Mouse (Mus musculus) limb, embryonic 15.5 days (tissue): ENCODE results near the gene Arpc5. TPM values are rescaled to one million over a fixed set of nuclear protein-coding genes. Genes with fewer than 3 reads are reported as not detected.
"Not testable (repeated sequence)": the region's sequence is repeated elsewhere in the genome, so short reads cannot be mapped to it uniquely, and the experiment has no call there.

Source experiments
- ATAC-seq: fragments of 200-750 bp; cut with Nextera tagmentation; 2 replicates; pipeline ENCODE4 v1.8.0; 2017; ENCODE audit warnings: low read depth, moderate TSS enrichment; ENCODE audit not compliant: insufficient number of reproducible peaks, low FRiP score, low TSS enrichment
- H3K27ac ChIP-seq: fragments of 300-500 bp; sonication (generic); 2 replicates; pipeline ENCODE4 v1.5.1; 2015; ENCODE audit warnings: moderate library complexity, mild to moderate bottlenecking, inconsistent platforms
- H3K27me3 ChIP-seq: fragments of 300-500 bp; sonication (generic); 2 replicates; pipeline ENCODE4 v1.6.1; 2015; ENCODE audit warnings: inconsistent platforms
- H3K36me3 ChIP-seq: fragments of 300-500 bp; sonication (generic); 2 replicates; pipeline ENCODE4 v1.6.1; 2015; ENCODE audit warnings: inconsistent platforms
- H3K4me1 ChIP-seq: fragments of 300-500 bp; sonication (generic); 2 replicates; pipeline ENCODE4 v1.6.1; 2015; ENCODE audit warnings: inconsistent platforms
- H3K4me2 ChIP-seq: fragments of 300-500 bp; sonication (generic); 2 replicates; pipeline ENCODE4 v1.6.1; 2015; ENCODE audit warnings: mild to moderate bottlenecking, inconsistent platforms
- H3K4me3 ChIP-seq: fragments of 300-500 bp; sonication (generic); 2 replicates; pipeline ENCODE4 v1.5.1; 2015; ENCODE audit warnings: mild to moderate bottlenecking, inconsistent platforms
- H3K9ac ChIP-seq: fragments of 300-500 bp; sonication (generic); 2 replicates; pipeline ENCODE4 v1.6.1; 2015; ENCODE audit warnings: inconsistent platforms
- H3K9me3 ChIP-seq: fragments of 300-500 bp; sonication (generic); 2 replicates; pipeline ENCODE4 v1.6.1; 2016; ENCODE audit warnings: inconsistent platforms
- WGBS: fragments of 180-500 bp; shearing (Covaris S2); methylation state at CpG from one replicate; pipeline ENCODE4 v1.1.7; 2015; 5-methylcytosine and 5-hydroxymethylcytosine counted together
- polyA plus RNA-seq: library from polyadenylated mRNA; unstranded; fragments of >200 nt; fragmentation: Nextera tagmentation; extraction: Ambion mirVana; gene quantifications from 2 replicates; pipeline ENCODE4 v1.2.1, GENCODE M21; 2015

Gene Arpc5
- polyA plus RNA-seq, 1 experiment from 2014 or later, result 274 TPM

GRCm38 (mm10) chr1:152746426-152746825 is 19.9 kb upstream of the Arpc5 start:
- no peak overlapping the region for H3K4me2 ChIP-seq
- 11% methylated on average over 5 of the region's 5 CpGs for WGBS
- no peaks in the 10 kb centered on the region for H3K9me3 ChIP-seq
- H3K27ac ChIP-seq, result no peak overlapping the region
- H3K9ac ChIP-seq, result no peak overlapping the region
- no peak for ATAC-seq
- H3K27me3 ChIP-seq, result no peaks in the 10 kb centered on the region
- no peak overlapping the region for H3K4me3 ChIP-seq
- no peaks in the 10 kb centered on the region for H3K4me1 ChIP-seq
- H3K36me3 ChIP-seq, result no peaks in the 10 kb centered on the region

- H3K9me3 ChIP-seq, result no peaks in the 10 kb centered on the region
- no peak overlapping the region for H3K9ac ChIP-seq
- no peaks in the 10 kb centered on the region for H3K4me1 ChIP-seq
- no peak overlapping the region for H3K4me3 ChIP-seq
- no peak for ATAC-seq
- H3K36me3 ChIP-seq, result no peaks in the 10 kb centered on the region
- no peaks in the 10 kb centered on the region for H3K27me3 ChIP-seq
- no peak overlapping the region for H3K27ac ChIP-seq
- no peak overlapping the region for H3K4me2 ChIP-seq
- 72% methylated on average over 9 of the region's 9 CpGs for WGBS
These were observed 17.1 kb upstream of the Arpc5 start for GRCm38 (mm10) chr1:152749276-152749675.

GRCm38 (mm10) chr1:152750312-152750965 is 15.9 kb upstream of the Arpc5 start, which contains the start of gene Apobec4:
Apobec4 (plus strand) TSS chr1:152750551.
- H3K4me1 ChIP-seq, result no peaks in the 10 kb centered on the region
- H3K9ac ChIP-seq, result no peak within 1 kb of the TSS
- no peak for ATAC-seq
- WGBS, result 68% methylated on average over 13 of the region's 13 CpGs
- no peaks in the 10 kb centered on the region for H3K9me3 ChIP-seq
- no peak within 1 kb of the TSS for H3K4me2 ChIP-seq
- H3K36me3 ChIP-seq, result no peaks in the 10 kb centered on the region
- H3K27me3 ChIP-seq, result no peaks in the 10 kb centered on the region
- H3K4me3 ChIP-seq, result no peak within 1 kb of the TSS
- H3K27ac ChIP-seq, result no peak within 1 kb of the TSS

- H3K9me3 ChIP-seq, result no peaks in the 10 kb centered on the region
- no peaks in the 10 kb centered on the region; the same call in 1 of the 2 replicates for H3K27me3 ChIP-seq
- peaks cover 6% of the 10 kb centered on the region; the same call in 1 of the 2 replicates for H3K4me1 ChIP-seq
- H3K4me2 ChIP-seq, result no peak overlapping the region
- H3K27ac ChIP-seq, result no peak overlapping the region
- no peak overlapping the region for H3K9ac ChIP-seq
- H3K4me3 ChIP-seq, result no peak overlapping the region
- no peaks in the 10 kb centered on the region for H3K36me3 ChIP-seq
- WGBS, result 54% methylated on average over 2 of the region's 2 CpGs
- no peak for ATAC-seq
These were observed 4.6 kb upstream of the Arpc5 start for GRCm38 (mm10) chr1:152761791-152762190.

DNA sequence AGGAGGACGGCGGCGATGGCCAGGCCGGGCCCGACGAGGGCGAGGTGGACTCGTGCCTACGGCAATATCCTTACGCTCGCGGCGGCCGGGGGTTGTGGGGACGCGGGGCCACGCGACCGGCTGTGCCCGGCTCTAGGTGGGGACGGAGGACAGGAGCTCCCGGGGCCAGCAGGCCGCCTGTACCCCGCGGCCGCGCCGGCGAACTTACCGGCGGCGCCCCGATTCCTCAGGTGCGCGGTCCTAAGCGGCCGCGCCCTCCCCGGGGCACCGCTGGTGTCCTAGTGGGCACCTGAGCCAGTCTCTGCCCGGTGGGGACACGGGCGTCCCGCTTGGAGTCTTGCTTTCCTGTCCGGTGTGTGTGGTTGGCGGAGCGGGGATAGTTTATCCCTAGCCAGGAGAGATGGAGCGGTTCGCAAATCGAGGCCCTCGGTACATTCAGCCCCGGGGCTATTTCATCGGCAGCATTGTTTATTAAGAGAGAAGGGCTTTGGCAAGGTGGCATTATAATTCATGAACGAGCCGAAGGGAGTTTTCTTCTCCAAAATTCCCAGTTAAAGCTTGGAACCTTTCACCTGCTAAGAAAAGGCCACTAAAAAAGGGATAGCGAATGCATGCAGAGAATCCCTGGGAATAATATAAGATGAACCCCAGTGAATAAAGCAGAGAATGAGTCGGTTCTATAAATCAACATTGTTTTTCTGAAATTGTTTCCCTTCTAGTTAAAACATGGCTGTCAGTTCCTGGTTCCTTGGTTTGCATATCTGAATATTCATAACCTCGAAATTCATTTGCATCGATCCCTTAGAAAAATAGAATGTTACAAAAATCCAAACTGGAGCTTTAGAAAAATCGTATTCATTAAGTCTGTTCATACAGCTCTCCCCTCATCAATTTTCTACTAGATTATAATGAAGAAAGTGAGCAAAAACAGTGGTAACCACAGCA is 734 bp downstream of the Arpc5 start:
- Histone ChIP-seq H3K9ac (peak overlapping the region; percentile 93), H3K27me3 (no peaks in the 10 kb centered on the region; the same call in 1 of the 2 replicates), H3K4me1 (peaks cover 13% of the 10 kb centered on the region), H3K9me3 (no peaks in the 10 kb centered on the region), H3K4me3 (peak overlapping the region; percentile 99), H3K27ac (peak overlapping the region; percentile 87), H3K36me3 (peaks cover 21% of the 10 kb centered on the region), H3K4me2 (peak overlapping the region; percentile 97)
- no peak; the same call in 1 of the 2 replicates for ATAC-seq
- 2% methylated on average over 59 of the region's 60 CpGs for WGBS

- peaks cover 30% of the 10 kb centered on the region for H3K36me3 ChIP-seq
- whole genome bisulfite sequencing, result 9% methylated on average over 5 of the region's 5 CpGs
- no peak for ATAC-seq
- H3K4me3 ChIP-seq, result peak overlapping the region; percentile 99
- H3K27ac ChIP-seq, result no peak overlapping the region
- H3K27me3 ChIP-seq, result no peaks in the 10 kb centered on the region; the same call in 1 of the 2 replicates
- H3K9me3 ChIP-seq, result no peaks in the 10 kb centered on the region
- H3K9ac ChIP-seq, result no peak overlapping the region
- H3K4me1 ChIP-seq, result peaks cover 13% of the 10 kb centered on the region
- H3K4me2 ChIP-seq, result peak overlapping the region; percentile 97
These were observed 1.6 kb downstream of the Arpc5 start for GRCm38 (mm10) chr1:152767749-152768488.

- Histone ChIP-seq H3K36me3 (peaks cover 58% of the 10 kb centered on the region), H3K9me3 (no peaks in the 10 kb centered on the region), H3K27me3 (no peaks in the 10 kb centered on the region), H3K27ac (no peak overlapping the region), H3K4me2 (no peak overlapping the region), H3K4me3 (no peak overlapping the region), H3K9ac (no peak overlapping the region), H3K4me1 (peaks cover 8% of the 10 kb centered on the region)
- WGBS, result 87% methylated on average over 9 of the region's 9 CpGs
- ATAC-seq, result no peak
These were observed 4.7 kb downstream of the Arpc5 start for GRCm38 (mm10) chr1:152771016-152771415.

DNA sequence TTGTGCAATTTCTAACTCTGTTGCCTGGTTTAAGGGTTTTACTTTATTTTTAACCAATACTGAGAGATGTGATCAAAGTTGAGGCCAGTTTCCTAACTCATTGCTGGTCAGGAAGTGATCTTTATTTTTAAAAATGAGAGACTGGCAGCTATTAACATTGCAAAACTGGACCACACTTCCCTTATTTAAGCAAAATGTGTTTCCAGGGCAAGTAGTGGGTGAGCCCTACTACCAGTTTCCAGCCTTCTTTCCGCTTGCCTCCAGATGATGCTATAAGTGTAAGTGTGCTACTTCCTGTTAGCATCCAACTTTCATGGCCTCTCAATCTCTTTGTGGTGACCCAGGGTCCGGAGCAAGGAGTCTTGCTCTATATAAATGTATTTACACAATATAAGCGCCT is 8.3 kb downstream of the Arpc5 start:
- not testable (repeated sequence) for H3K9ac ChIP-seq, H3K27ac ChIP-seq, H3K4me3 ChIP-seq, H3K27me3 ChIP-seq, H3K4me2 ChIP-seq, H3K4me1 ChIP-seq, ATAC-seq, H3K9me3 ChIP-seq
- peaks cover 62% of the 10 kb centered on the region for H3K36me3 ChIP-seq
- WGBS, result 88% methylated on average over 3 of the region's 3 CpGs

GRCm38 (mm10) chr1:152779071-152779737 is 12.9 kb downstream of the Arpc5 start:
- no peak for ATAC-seq
- Histone ChIP-seq H3K27ac (no peak overlapping the region), H3K9me3 (no peaks in the 10 kb centered on the region), H3K27me3 (no peaks in the 10 kb centered on the region), H3K36me3 (peaks cover 25% of the 10 kb centered on the region), H3K4me1 (no peaks in the 10 kb centered on the region), H3K4me3 (no peak overlapping the region), H3K4me2 (no peak overlapping the region), H3K9ac (no peak overlapping the region)
- WGBS, result 34% methylated on average over 10 of the region's 10 CpGs

DNA sequence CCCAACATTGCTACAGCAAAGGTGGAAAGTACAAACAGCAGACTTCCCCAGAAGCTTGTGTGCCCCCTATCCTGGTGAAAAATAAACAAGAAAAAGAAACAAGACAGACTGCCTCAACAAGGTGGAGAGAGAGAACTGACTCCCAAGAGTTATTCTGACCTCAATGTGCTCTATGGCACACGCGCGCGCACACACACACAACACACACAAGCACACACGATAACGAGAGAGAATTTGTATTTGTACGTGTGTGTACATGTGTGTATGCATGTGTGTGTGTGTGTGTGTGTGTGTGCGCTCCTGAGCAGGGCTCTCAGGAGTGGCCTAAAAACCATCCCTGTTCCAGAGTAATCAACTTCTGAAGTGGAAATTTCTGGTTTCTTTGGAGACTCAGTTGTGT is 18.3 kb downstream of the Arpc5 start:
- no peaks in the 10 kb centered on the region for H3K27me3 ChIP-seq
- H3K36me3 ChIP-seq, result no peaks in the 10 kb centered on the region
- H3K4me2 ChIP-seq, result no peak overlapping the region
- WGBS, result 96% methylated on average over 8 of the region's 8 CpGs
- H3K4me1 ChIP-seq, result no peaks in the 10 kb centered on the region
- H3K4me3 ChIP-seq, result no peak overlapping the region
- no peaks in the 10 kb centered on the region for H3K9me3 ChIP-seq
- no peak overlapping the region for H3K27ac ChIP-seq
- no peak overlapping the region for H3K9ac ChIP-seq
- ATAC-seq, result no peak

DNA sequence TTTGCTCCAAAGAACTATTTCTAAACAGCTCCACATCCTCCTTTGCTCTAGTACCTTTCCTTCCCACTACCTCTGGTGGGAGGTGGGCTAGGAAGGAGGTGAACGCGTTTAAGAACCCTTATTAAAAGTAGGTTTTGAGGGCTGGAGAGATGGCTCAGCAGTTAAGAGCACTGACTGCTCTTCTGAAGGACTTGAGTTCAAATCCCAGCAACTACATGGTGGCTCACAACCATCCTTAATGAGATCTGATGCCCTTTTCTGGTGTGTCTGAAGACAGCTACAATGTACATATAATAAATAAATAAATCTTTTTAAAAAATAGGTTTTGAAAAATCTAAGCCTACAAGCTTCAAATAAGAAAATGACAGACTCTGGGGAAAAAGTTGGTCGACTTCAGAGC is 19.1 kb downstream of the Arpc5 start:
- not testable (repeated sequence) for H3K36me3 ChIP-seq, H3K4me1 ChIP-seq, H3K4me3 ChIP-seq, H3K4me2 ChIP-seq, H3K27me3 ChIP-seq, H3K9me3 ChIP-seq, H3K27ac ChIP-seq, ATAC-seq, H3K9ac ChIP-seq
- WGBS, result 80% methylated on average over 3 of the region's 3 CpGs
